Mouse (Mus musculus) forebrain, embryonic 14.5 days (tissue): ENCODE data around the gene Eml3. TPM values are rescaled to one million over a fixed set of nuclear protein-coding genes. Genes with fewer than 3 reads are reported as not detected.
"Not testable (repeated sequence)": the region's sequence is repeated elsewhere in the genome, so short reads cannot be mapped to it uniquely, and the experiment has no call there.

ENCODE experiments used
- ATAC-seq: fragments of 200-750 bp; cut with Nextera tagmentation; 2 replicates; pipeline ENCODE4 v1.8.0; 2017; ENCODE audit warnings: mild to moderate bottlenecking, moderate library complexity
- DNase-seq: peaks from one replicate; pipeline ENCODE4 v3.0.0-alpha.2; 2015; ENCODE audit warnings: low spot score
- H3K27ac ChIP-seq: fragments of 300-500 bp; sonication (generic); 2 replicates; pipeline ENCODE4 v1.5.1; 2014; ENCODE audit warnings: low read depth, mild to moderate bottlenecking, control low read depth, low read length, moderate library complexity
- H3K27me3 ChIP-seq: fragments of 300-500 bp; sonication (generic); replicated peaks from 2 replicates; pipeline ENCODE4 v1.6.1; 2014; ENCODE audit warnings: low read length, control low read depth, mixed read lengths; ENCODE audit not compliant: control insufficient read depth, insufficient read depth
- H3K36me3 ChIP-seq: fragments of 300-500 bp; sonication (generic); 2 replicates; pipeline ENCODE4 v1.6.1; 2014; ENCODE audit warnings: low read length, control low read depth; ENCODE audit not compliant: control insufficient read depth, insufficient read depth
- H3K4me1 ChIP-seq: fragments of 300-500 bp; sonication (generic); 2 replicates; pipeline ENCODE4 v1.6.1; 2014; ENCODE audit warnings: antibody characterized with exemption, low read length, control low read depth; ENCODE audit not compliant: control insufficient read depth, insufficient read depth
- H3K4me2 ChIP-seq: fragments of 300-500 bp; sonication (generic); 2 replicates; pipeline ENCODE4 v1.6.1; 2014; ENCODE audit warnings: mild to moderate bottlenecking, control low read depth, low read length
- H3K4me3 ChIP-seq: fragments of 300-500 bp; sonication (generic); 2 replicates; pipeline ENCODE4 v1.5.1; 2014; ENCODE audit warnings: low read depth, low read length, control low read depth
- H3K9ac ChIP-seq: fragments of 300-500 bp; sonication (generic); 2 replicates; pipeline ENCODE4 v1.6.1; 2014; ENCODE audit warnings: mild to moderate bottlenecking, low read length, control low read depth, moderate library complexity
- H3K9me3 ChIP-seq: fragments of 300-500 bp; sonication (generic); replicated peaks from 2 replicates; pipeline ENCODE4 v1.6.1; 2016; ENCODE audit warnings: low read length, control low read depth, mixed read lengths; ENCODE audit not compliant: control insufficient read depth
- WGBS: fragments of 180-500 bp; shearing (Covaris S2); extraction: QIAGEN DNeasy Blood & Tissue Kit; methylation state at CpG from one replicate; pipeline ENCODE4 v1.1.7; 2014; 5-methylcytosine and 5-hydroxymethylcytosine counted together
- polyA plus RNA-seq: library from polyadenylated mRNA; unstranded; fragments of >200 nt; fragmentation: Nextera tagmentation; extraction: Ambion mirVana; gene quantifications from 2 replicates; pipeline ENCODE4 v1.2.1, GENCODE M21; 2014

Eml3 gene
- polyA plus RNA-seq, 1 experiment from 2014 or later: 4.1 TPM

DNA sequence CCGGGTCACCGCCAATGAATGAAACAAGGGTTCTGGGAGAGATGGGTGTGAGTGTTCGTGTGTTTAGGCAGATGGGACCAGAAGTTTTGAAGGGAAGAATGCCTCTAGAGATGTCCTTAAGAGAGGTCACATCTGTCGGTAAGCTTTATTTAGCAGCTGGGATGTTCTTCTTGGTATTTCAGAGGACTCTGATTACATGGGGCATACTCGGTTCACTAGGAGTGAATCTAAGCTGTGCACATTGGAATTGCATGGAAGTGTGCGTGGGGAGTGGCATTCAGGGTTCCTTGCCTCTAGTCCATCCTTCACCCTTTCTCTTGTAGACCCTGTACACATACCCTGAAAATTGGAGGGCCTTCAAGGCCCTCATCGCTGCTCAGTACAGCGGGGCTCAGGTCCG lies 38.5 kb downstream of the Eml3 start:
- Histone ChIP-seq H3K4me1 (peaks cover 10% of the 10 kb centered on the region), H3K9me3 (no peaks in the 10 kb centered on the region), H3K4me2 (peak overlapping the region; percentile 85), H3K27me3 (no peaks in the 10 kb centered on the region), H3K27ac (no peak overlapping the region; the same call in 1 of the 2 replicates), H3K4me3 (peak overlapping the region; percentile 80), H3K36me3 (peaks cover 74% of the 10 kb centered on the region), H3K9ac (peak overlapping the region; percentile 92)
- no peak for ATAC-seq
- no peak for DNase-seq
- under 1% methylated on average over 8 of the region's 9 CpGs for WGBS

DNA sequence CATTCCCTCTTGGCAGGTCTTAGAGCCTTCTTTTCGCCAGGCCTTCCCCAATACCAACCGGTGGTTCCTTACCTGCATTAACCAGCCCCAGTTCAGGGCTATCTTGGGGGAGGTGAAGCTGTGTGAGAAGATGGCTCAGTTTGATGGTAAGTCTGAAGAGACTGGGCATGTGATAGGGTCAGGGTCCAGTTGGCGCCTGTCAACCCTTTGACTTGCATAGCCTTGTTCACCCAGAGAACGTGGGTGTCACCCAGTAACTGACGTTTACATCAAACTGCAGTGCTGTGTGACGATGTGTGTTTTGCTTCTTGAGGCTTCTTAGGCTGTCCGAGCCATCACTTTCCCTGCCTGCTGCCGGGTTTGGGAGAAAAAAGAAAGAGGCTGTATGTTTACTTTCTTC lies 43.1 kb downstream of the Eml3 start:
- H3K27me3 ChIP-seq, H3K27ac ChIP-seq, DNase-seq, H3K4me2 ChIP-seq, H3K9me3 ChIP-seq, H3K9ac ChIP-seq, H3K4me1 ChIP-seq, ATAC-seq, H3K4me3 ChIP-seq: not testable (repeated sequence)
- WGBS: 94% methylated on average over 8 of the region's 8 CpGs
- H3K36me3 ChIP-seq: peaks cover 87% of the 10 kb centered on the region

DNA sequence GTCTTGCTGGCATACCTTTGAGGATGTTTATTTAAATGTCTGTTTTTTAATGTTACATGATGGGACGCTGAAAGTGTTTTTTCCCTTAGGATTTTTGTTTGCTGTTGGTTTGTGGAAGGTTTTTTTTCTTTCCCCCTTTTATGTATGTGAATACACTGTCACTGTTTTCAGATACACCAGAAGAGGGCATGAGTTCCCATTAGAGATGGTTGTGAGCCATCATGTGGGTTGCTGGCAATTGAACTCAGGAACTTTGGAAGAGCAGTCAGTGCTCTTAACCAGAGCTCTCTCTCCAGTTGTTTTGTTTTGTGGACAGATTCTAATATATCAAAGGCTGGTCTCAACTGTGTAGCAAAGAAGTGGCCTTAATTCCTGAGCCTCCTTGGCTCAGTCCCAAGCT lies 45.3 kb downstream of the Eml3 start:
- no peak overlapping the region for H3K4me3 ChIP-seq
- ATAC-seq (no peak), DNase-seq (no peak)
- no peaks in the 10 kb centered on the region for H3K4me1 ChIP-seq
- no peaks in the 10 kb centered on the region for H3K9me3 ChIP-seq
- H3K27ac ChIP-seq: no peak overlapping the region
- no peak overlapping the region for H3K9ac ChIP-seq
- WGBS: 95% methylated on average over 1 of the region's 1 CpGs
- no peaks in the 10 kb centered on the region for H3K27me3 ChIP-seq
- H3K36me3 ChIP-seq: peaks cover 98% of the 10 kb centered on the region
- no peak overlapping the region for H3K4me2 ChIP-seq

DNA sequence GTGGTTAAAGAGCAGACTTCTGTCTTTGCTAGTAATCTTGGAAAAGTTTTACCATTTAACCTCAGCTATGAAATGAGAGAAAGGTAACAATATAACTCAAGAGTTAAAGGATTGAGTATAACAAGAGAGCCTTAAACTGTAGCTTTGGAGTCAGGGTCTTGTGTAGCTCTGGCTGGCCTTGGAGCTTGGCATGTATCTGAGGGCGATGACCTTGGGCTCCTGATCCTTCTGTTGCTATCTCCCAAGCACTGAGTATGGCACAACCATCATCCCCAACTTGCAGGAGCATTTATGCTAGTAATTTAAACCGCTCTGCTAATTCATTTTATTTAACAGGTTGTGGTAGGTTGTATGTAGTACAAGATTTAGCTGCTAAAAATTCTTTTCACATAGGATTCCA lies 46.1 kb downstream of the Eml3 start:
- no peak for DNase-seq
- no peak overlapping the region for H3K4me2 ChIP-seq
- H3K27ac ChIP-seq: no peak overlapping the region
- no peaks in the 10 kb centered on the region for H3K9me3 ChIP-seq
- no peak overlapping the region for H3K9ac ChIP-seq
- 93% methylated on average over 2 of the region's 2 CpGs for WGBS
- no peak for ATAC-seq
- H3K4me3 ChIP-seq: no peak overlapping the region
- H3K36me3 ChIP-seq: peaks cover 98% of the 10 kb centered on the region
- no peaks in the 10 kb centered on the region for H3K4me1 ChIP-seq
- no peaks in the 10 kb centered on the region for H3K27me3 ChIP-seq

DNA sequence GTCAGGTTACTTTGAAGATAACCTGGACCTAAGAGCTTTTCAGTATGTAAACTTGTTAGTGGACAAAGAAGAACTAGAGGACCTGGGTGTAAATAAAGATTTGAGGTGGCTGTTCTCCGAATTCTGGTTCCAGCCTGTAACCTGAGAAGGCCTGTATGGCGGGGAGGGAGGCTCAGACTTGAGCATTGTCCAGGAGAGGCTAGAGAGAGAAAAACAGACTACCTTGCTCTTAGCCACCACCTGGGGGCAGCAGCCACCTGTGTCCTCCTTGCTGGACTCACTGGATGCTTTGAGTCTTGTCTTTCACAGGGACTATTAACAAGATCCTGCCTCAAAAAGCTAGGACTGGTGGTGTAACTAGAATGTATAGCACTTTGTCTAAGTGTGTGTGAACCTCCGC lies 47.2 kb downstream of the Eml3 start:
- DNase-seq: peak; percentile 64
- Histone ChIP-seq H3K27me3 (no peaks in the 10 kb centered on the region), H3K27ac (no peak overlapping the region), H3K4me2 (no peak overlapping the region), H3K4me3 (no peak overlapping the region), H3K4me1 (no peaks in the 10 kb centered on the region), H3K9ac (no peak overlapping the region), H3K9me3 (no peaks in the 10 kb centered on the region), H3K36me3 (peaks cover 91% of the 10 kb centered on the region)
- 42% methylated on average over 3 of the region's 3 CpGs for WGBS
- ATAC-seq: peak; percentile 60

DNA sequence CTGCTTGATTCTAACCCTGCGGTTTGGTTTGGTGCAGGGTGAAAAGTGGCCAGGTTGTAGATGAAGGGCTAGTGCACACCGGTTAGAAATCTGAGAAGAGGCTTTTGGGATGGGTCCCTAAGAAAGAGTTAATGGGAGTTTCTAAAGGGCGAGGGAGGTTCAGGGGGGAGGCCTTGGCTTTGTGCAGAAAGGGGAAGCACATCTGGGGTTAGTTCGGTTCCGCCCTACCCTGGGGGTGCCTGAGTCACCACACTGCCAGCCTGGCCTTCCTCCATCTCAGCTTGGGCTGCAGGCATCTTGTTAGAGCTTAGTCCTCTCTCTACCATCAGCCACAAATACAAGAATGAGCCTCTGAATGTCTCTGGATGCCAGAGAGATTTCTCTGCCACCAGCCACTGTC lies 51.4 kb downstream of the Eml3 start:
- peaks cover 48% of the 10 kb centered on the region for H3K36me3 ChIP-seq

DNA sequence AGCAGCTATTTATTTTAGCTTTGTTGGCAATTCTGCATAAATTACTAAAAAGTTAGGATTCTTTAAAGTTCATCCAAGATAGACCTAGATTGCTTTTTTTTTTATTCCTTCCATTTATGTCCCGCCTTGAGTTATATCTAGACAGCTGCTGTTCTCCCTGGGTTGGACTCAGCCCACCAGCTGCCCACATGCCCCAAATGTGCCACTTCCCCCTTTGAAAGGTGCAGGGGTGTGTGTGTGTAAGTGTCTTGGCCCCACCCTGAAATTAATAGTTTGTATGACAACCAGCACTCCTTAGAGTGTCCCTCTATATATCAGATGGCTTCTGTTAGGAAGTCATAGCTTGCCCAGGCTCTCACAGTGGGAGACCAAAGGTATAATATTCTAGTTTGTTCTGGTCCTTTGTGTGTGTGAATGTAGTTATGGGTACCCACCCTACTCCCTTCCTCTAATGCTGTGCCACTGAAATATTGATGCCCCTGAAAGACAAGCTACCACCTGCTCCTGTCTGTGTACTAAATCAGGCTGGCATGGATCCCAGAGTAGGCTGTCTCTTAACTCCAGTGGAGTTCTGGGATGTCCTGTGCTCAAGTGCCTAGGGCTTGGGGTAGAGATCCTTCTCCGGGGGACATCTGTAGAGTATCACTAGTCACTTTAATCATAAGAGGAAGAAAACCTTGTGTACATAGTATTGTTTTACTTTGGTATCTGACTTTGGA lies 52.3 kb downstream of the Eml3 start:
- no peaks in the 10 kb centered on the region for H3K9me3 ChIP-seq
- H3K27me3 ChIP-seq: no peaks in the 10 kb centered on the region
- H3K27ac ChIP-seq: peak overlapping the region; percentile 49; the same call in 1 of the 2 replicates
- DNase-seq (peak; percentile 75), ATAC-seq (peak; percentile 47; the same call in 1 of the 2 replicates)
- H3K4me3 ChIP-seq: no peak overlapping the region
- H3K36me3 ChIP-seq: peaks cover 40% of the 10 kb centered on the region
- H3K9ac ChIP-seq: no peak overlapping the region
- H3K4me1 ChIP-seq: peaks cover 24% of the 10 kb centered on the region
- H3K4me2 ChIP-seq: no peak overlapping the region
- WGBS: 71% methylated on average over 2 of the region's 2 CpGs

More for the DNA sequence above, 51.4 kb downstream of the Eml3 start:
- no peak for ATAC-seq
- H3K9ac ChIP-seq: no peak overlapping the region
- 58% methylated on average over 5 of the region's 5 CpGs for WGBS
- peaks cover 23% of the 10 kb centered on the region for H3K4me1 ChIP-seq
- H3K27ac ChIP-seq: no peak overlapping the region
- no peaks in the 10 kb centered on the region for H3K27me3 ChIP-seq
- no peak for DNase-seq
- no peak overlapping the region for H3K4me2 ChIP-seq
- no peaks in the 10 kb centered on the region for H3K9me3 ChIP-seq
- no peak overlapping the region for H3K4me3 ChIP-seq

DNA sequence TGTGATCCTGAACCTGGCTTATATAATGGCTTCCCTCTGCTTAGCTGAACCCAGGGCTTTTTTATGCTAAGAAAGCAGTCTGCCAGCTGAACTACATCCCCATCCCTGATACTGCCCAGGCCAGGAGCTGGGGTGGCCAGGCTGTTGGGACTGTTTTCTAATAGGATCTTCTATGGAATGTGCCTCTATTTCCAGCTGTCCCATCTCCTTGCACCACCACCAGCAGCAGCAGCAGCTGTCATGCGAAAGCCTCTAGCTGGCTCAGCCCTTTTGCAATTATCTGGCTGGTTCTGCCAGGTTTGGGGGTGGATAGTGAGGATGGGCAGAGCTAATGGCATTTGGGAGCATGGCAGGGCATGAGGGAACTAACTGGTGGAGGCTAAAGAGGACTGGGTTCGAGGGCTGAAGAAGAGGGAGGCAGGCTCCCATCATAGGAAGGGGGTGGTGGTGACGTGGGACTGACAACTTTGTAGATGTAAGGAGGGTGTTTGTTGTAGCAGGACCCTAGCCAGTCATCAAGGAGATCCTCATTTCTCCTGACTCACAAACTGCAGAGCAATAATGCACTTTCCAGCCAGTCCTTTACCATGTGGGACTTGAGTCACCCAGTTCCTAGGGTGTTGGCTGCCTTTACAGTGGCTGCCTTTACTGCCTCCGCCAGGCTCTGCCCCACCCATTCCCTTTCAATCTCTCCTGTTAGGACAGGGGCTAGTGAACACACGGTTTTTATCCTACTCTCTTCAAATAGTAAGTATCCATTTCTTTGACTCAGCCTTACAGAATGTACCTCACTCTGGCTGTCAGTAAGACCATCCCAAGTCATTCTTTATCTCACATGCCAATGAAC lies 53.2 kb downstream of the Eml3 start:
- ATAC-seq (no peak), DNase-seq (no peak)
- Histone ChIP-seq H3K27me3 (no peaks in the 10 kb centered on the region), H3K9ac (no peak overlapping the region), H3K9me3 (no peaks in the 10 kb centered on the region), H3K27ac (no peak overlapping the region), H3K36me3 (peaks cover 31% of the 10 kb centered on the region), H3K4me2 (no peak overlapping the region), H3K4me1 (peaks cover 24% of the 10 kb centered on the region), H3K4me3 (no peak overlapping the region)
- WGBS: 58% methylated on average over 5 of the region's 5 CpGs
